Mouse (Mus musculus): ENCODE measurements at regions not wholly inside any gene's neighbourhood (a gene's known extent, or its start where the extent isn't known, plus 50 kb on each side); places are given as distances from the start of the nearest gene placed in this dataset.

- no peak for TF ChIP-seq EP300 (IDR thresholded peaks at IDR 0.05; ENCODE audit: low read depth in 1 of 2, low read length in 2 of 2)
- TF ChIP-seq POLR2A (IDR thresholded peaks at IDR 0.05; ENCODE audit: control insufficient read depth in 1 of 2, insufficient read depth in 1 of 2, low read depth in 1 of 2, low read length in 2 of 2, poor library complexity in 1 of 2), result no peak
- no peak for TF ChIP-seq CTCF (IDR thresholded peaks at IDR 0.05 in 2 of 3, conservative IDR thresholded peaks at IDR 0.05 in 1 of 3; ENCODE audit: control insufficient read depth in 1 of 3, insufficient read depth in 1 of 3, low read depth in 2 of 3, low read length in 3 of 3, poor library complexity in 1 of 3, severe bottlenecking in 1 of 3)
- TF ChIP-seq ZKSCAN1 (IDR thresholded peaks at IDR 0.05; ENCODE audit: low read depth, low read length), result no peak
- TF ChIP-seq CHD2 (IDR thresholded peaks at IDR 0.05; ENCODE audit: low read length), result no peak
- no peak for TF ChIP-seq TBP (IDR thresholded peaks at IDR 0.05; ENCODE audit: low read depth, low read length)
- no peak for TF ChIP-seq HCFC1 (IDR thresholded peaks at IDR 0.05; ENCODE audit: low read depth, low read length)
Measured at GRCm38 (mm10) chr12:8071286-8071685, 93.8 kb downstream of the Apob start.

Data from MEL (cell line).